Mouse (Mus musculus): Measurements from ENCODE around the gene Prdm10. TPM values are rescaled to one million over a fixed set of nuclear protein-coding genes. Genes with fewer than 3 reads are reported as not detected.

Gene Prdm10
- polyA plus RNA-seq, 1 experiment from 2014 or later, result 7.0 TPM

GRCm38 (mm10) chr9:31331246-31331645, 50.9 kb downstream of the Prdm10 start:
- no peak overlapping the region for H3K9ac ChIP-seq (ENCODE audit: low read depth, low read length)
- H3K4me2 ChIP-seq (ENCODE audit: low read length), result no peak overlapping the region
- 40% methylated on average over 4 of the region's 4 CpGs for WGBS
- no peaks in the 10 kb centered on the region for H3K4me1 ChIP-seq (ENCODE audit: control insufficient read depth, insufficient read depth, low read depth, low read length)
- no peak overlapping the region for H3K27ac ChIP-seq (ENCODE audit: low read depth, low read length)
- ATAC-seq, result peak; percentile 43; the same call in 1 of the 2 replicates
- no peaks in the 10 kb centered on the region for H3K27me3 ChIP-seq (replicated peaks; ENCODE audit: control insufficient read depth, insufficient read depth, low read length)
- H3K9me3 ChIP-seq (ENCODE audit: control insufficient read depth, low read length), result no peaks in the 10 kb centered on the region
- H3K4me3 ChIP-seq (ENCODE audit: low read length), result no peak overlapping the region
- H3K36me3 ChIP-seq (ENCODE audit: control insufficient read depth, insufficient read depth, low read length), result 0 out of 2 replicates have a peak, but pooled peaks cover 10% of the 10 kb centered on the region

- no peak overlapping the region for H3K4me3 ChIP-seq (ENCODE audit: low read length)
- H3K9me3 ChIP-seq (ENCODE audit: control insufficient read depth, low read length), result no peaks in the 10 kb centered on the region
- H3K4me1 ChIP-seq (ENCODE audit: control insufficient read depth, insufficient read depth, low read depth, low read length), result no peaks in the 10 kb centered on the region
- H3K9ac ChIP-seq (ENCODE audit: low read depth, low read length), result no peak overlapping the region
- H3K27me3 ChIP-seq (replicated peaks; ENCODE audit: control insufficient read depth, insufficient read depth, low read length), result no peaks in the 10 kb centered on the region
- no peak overlapping the region for H3K27ac ChIP-seq (ENCODE audit: low read depth, low read length)
- 0 out of 2 replicates have a peak, but pooled peaks have one; percentile 52 for ATAC-seq
- WGBS, result 63% methylated on average over 3 of the region's 3 CpGs
- H3K4me2 ChIP-seq (ENCODE audit: low read length), result no peak overlapping the region
- 0 out of 2 replicates have a peak, but pooled peaks cover 10% of the 10 kb centered on the region for H3K36me3 ChIP-seq (ENCODE audit: control insufficient read depth, insufficient read depth, low read length)
Measured at GRCm38 (mm10) chr9:31331906-31332305, 51.6 kb downstream of the Prdm10 start.

DNA sequence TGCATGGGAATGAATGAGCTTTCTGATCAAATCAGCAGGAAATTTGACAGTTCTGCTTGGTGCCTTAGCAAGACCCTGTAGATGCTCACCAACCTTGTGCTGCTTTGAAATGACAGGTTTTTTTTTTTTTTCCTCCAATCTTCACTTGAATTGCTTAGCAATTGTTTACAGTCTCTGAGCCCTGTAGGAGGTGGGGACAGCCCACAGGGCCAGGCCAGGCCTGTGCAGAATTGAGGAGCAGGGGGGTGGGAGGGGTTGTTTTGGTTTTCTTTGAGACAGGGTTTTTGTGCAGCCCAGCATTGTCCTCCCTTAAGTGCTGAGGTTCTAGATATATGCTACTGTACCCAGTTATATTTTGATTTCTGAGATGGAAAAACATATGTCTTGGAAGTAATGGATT, 52.5 kb downstream of the Prdm10 start:
- Histone ChIP-seq H3K27ac (ENCODE audit: low read depth, low read length) (no peak overlapping the region), H3K9ac (ENCODE audit: low read depth, low read length) (no peak overlapping the region), H3K4me1 (ENCODE audit: control insufficient read depth, insufficient read depth, low read depth, low read length) (no peaks in the 10 kb centered on the region), H3K27me3 (replicated peaks; ENCODE audit: control insufficient read depth, insufficient read depth, low read length) (no peaks in the 10 kb centered on the region), H3K4me2 (ENCODE audit: low read length) (no peak overlapping the region), H3K36me3 (ENCODE audit: control insufficient read depth, insufficient read depth, low read length) (0 out of 2 replicates have a peak, but pooled peaks cover 7% of the 10 kb centered on the region), H3K4me3 (ENCODE audit: low read length) (no peak overlapping the region), H3K9me3 (ENCODE audit: control insufficient read depth, low read length) (no peaks in the 10 kb centered on the region)
- ATAC-seq, result peak; percentile 49; the same call in 1 of the 2 replicates

DNA sequence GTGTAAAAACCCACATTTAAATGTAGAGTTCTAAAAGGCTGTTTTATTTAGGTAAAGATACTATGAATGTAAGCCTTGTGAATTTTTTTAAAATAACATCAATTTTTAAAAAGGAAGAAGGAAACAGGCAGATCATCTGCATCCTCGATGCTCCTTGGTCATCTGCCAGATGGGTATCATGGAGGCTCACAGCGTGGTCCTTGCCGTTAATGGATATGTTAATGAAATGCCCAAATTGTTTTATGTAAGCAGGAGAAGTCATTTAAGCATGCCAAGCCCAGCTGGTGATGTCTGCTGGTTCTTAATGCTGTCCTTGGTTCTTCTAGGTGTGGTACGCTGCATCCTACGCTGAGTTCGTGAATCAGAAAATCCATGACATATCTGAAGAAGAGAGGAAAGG, 54.7 kb downstream of the Prdm10 start:
- H3K4me3 ChIP-seq (ENCODE audit: low read length), result no peak overlapping the region
- no peaks in the 10 kb centered on the region for H3K4me1 ChIP-seq (ENCODE audit: control insufficient read depth, insufficient read depth, low read depth, low read length)
- 54% methylated on average over 6 of the region's 6 CpGs for WGBS
- no peaks in the 10 kb centered on the region for H3K36me3 ChIP-seq (ENCODE audit: control insufficient read depth, insufficient read depth, low read length)
- no peak for ATAC-seq
- H3K27ac ChIP-seq (ENCODE audit: low read depth, low read length), result peak overlapping the region; percentile 27; the same call in 1 of the 2 replicates
- H3K4me2 ChIP-seq (ENCODE audit: low read length), result no peak overlapping the region
- H3K27me3 ChIP-seq (replicated peaks; ENCODE audit: control insufficient read depth, insufficient read depth, low read length), result no peaks in the 10 kb centered on the region
- H3K9ac ChIP-seq (ENCODE audit: low read depth, low read length), result no peak overlapping the region
- no peaks in the 10 kb centered on the region for H3K9me3 ChIP-seq (ENCODE audit: control insufficient read depth, low read length)

DNA sequence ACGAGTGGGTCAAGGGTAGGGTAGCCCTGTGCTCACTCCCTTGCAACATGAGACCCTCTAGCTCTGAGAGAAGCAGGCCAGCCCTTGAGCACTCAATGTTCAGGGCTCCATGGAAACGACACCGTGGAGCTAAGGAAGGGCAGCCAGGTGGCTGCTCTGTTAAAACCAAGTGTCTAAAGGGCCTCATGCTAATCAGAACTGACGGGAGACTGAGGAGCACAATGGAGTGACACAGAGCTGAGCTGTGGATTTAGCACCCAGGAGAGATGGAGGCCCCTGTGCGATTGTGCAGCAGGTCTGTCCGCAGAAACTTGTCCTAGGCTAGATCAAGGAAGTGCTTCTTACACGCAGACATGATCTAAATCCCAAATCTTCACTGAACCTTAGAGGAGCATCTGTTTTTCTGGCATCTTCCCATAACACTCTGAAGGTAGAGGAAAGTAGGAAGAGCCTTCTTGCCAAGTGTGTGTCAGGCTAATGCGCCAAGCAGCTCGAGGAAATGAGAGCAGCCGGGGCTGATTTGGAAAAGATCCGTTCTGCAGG, 64.0 kb downstream of the Prdm10 start:
- no peaks in the 10 kb centered on the region for H3K9me3 ChIP-seq (ENCODE audit: control insufficient read depth, low read length)
- H3K4me3 ChIP-seq (ENCODE audit: low read length), result no peak overlapping the region
- peaks cover 2% of the 10 kb centered on the region; the same call in 1 of the 2 replicates for H3K36me3 ChIP-seq (ENCODE audit: control insufficient read depth, insufficient read depth, low read length)
- H3K4me1 ChIP-seq (ENCODE audit: control insufficient read depth, insufficient read depth, low read depth, low read length), result no peaks in the 10 kb centered on the region
- H3K4me2 ChIP-seq (ENCODE audit: low read length), result no peak overlapping the region
- no peaks in the 10 kb centered on the region for H3K27me3 ChIP-seq (replicated peaks; ENCODE audit: control insufficient read depth, insufficient read depth, low read length)
- 49% methylated on average over 11 of the region's 11 CpGs for WGBS
- H3K9ac ChIP-seq (ENCODE audit: low read depth, low read length), result no peak overlapping the region
- H3K27ac ChIP-seq (ENCODE audit: low read depth, low read length), result peak overlapping the region; percentile 20; the same call in 1 of the 2 replicates
- ATAC-seq, result peak; percentile 88

DNA sequence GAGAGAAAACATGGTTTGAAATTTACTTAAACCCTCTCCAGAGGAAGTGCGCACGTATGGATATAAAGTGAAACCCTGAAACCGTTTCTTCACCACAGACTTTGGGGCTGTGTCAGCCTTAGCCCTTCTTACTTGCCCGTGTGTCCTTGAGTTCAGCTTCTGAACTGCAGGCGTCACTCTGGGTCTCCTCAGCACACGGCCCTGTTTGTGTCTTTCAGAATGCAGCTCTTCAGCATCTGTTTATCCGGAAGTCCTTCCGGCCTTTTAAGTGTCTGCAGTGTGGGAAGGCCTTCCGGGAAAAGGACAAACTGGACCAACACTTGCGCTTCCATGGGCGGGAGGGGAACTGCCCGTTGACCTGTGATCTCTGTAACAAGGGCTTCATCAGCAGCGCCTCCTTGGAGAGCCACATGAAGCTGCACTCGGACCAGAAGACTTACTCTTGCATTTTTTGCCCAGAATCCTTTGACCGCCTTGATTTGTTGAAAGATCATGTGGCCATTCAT, 66.3 kb downstream of the Prdm10 start:
- no peak for ATAC-seq
- H3K9ac ChIP-seq (ENCODE audit: low read depth, low read length), result no peak overlapping the region; the same call in 1 of the 2 replicates
- H3K36me3 ChIP-seq (ENCODE audit: control insufficient read depth, insufficient read depth, low read length), result no peaks in the 10 kb centered on the region; the same call in 1 of the 2 replicates
- no peak overlapping the region for H3K4me3 ChIP-seq (ENCODE audit: low read length)
- H3K9me3 ChIP-seq (ENCODE audit: control insufficient read depth, low read length), result no peaks in the 10 kb centered on the region
- WGBS, result 78% methylated on average over 15 of the region's 15 CpGs
- H3K27me3 ChIP-seq (replicated peaks; ENCODE audit: control insufficient read depth, insufficient read depth, low read length), result no peaks in the 10 kb centered on the region
- no peak overlapping the region for H3K27ac ChIP-seq (ENCODE audit: low read depth, low read length)
- no peak overlapping the region for H3K4me2 ChIP-seq (ENCODE audit: low read length)
- no peaks in the 10 kb centered on the region for H3K4me1 ChIP-seq (ENCODE audit: control insufficient read depth, insufficient read depth, low read depth, low read length)

DNA sequence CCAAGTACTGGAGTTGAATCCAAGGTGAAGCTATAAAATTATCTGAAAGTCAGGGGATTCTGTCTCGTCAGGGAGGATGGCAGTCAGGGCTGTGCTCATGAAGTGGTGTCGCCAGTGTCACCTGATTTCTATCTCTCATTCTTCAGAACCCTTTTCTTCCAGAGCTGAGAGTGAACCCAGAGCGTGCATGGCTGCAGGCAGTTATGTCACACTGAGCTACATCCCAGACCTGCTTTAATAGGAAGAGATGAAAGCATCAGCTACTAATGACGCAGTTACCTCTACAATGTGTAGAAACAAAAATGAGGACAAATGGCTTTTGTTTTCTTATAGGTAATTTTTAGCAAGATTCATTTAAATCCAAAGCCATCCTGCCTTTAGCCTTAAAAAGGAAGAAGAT, 68.1 kb downstream of the Prdm10 start:
- Histone ChIP-seq H3K27me3 (replicated peaks; ENCODE audit: control insufficient read depth, insufficient read depth, low read length) (no peaks in the 10 kb centered on the region), H3K4me1 (ENCODE audit: control insufficient read depth, insufficient read depth, low read depth, low read length) (no peaks in the 10 kb centered on the region), H3K27ac (ENCODE audit: low read depth, low read length) (no peak overlapping the region), H3K4me2 (ENCODE audit: low read length) (no peak overlapping the region), H3K36me3 (ENCODE audit: control insufficient read depth, insufficient read depth, low read length) (no peaks in the 10 kb centered on the region; the same call in 1 of the 2 replicates), H3K4me3 (ENCODE audit: low read length) (no peak overlapping the region), H3K9ac (ENCODE audit: low read depth, low read length) (no peak overlapping the region), H3K9me3 (ENCODE audit: control insufficient read depth, low read length) (no peaks in the 10 kb centered on the region)
- no peak for ATAC-seq
- WGBS, result 66% methylated on average over 4 of the region's 4 CpGs

GRCm38 (mm10) chr9:31348915-31349314, 68.6 kb downstream of the Prdm10 start:
- no peak overlapping the region for H3K27ac ChIP-seq (ENCODE audit: low read depth, low read length)
- no peaks in the 10 kb centered on the region for H3K4me1 ChIP-seq (ENCODE audit: control insufficient read depth, insufficient read depth, low read depth, low read length)
- no peak overlapping the region for H3K9ac ChIP-seq (ENCODE audit: low read depth, low read length)
- no peaks in the 10 kb centered on the region; the same call in 1 of the 2 replicates for H3K36me3 ChIP-seq (ENCODE audit: control insufficient read depth, insufficient read depth, low read length)
- no peaks in the 10 kb centered on the region for H3K9me3 ChIP-seq (ENCODE audit: control insufficient read depth, low read length)
- no peak overlapping the region for H3K4me3 ChIP-seq (ENCODE audit: low read length)
- H3K4me2 ChIP-seq (ENCODE audit: low read length), result no peak overlapping the region
- peak; percentile 76 for ATAC-seq
- H3K27me3 ChIP-seq (replicated peaks; ENCODE audit: control insufficient read depth, insufficient read depth, low read length), result no peaks in the 10 kb centered on the region
- 70% methylated on average over 11 of the region's 11 CpGs for WGBS

GRCm38 (mm10) chr9:31352716-31353115, 72.4 kb downstream of the Prdm10 start:
- WGBS, result 90% methylated on average over 2 of the region's 2 CpGs
- Histone ChIP-seq H3K9me3 (ENCODE audit: control insufficient read depth, low read length) (no peaks in the 10 kb centered on the region), H3K4me3 (ENCODE audit: low read length) (no peak overlapping the region), H3K4me1 (ENCODE audit: control insufficient read depth, insufficient read depth, low read depth, low read length) (no peaks in the 10 kb centered on the region), H3K4me2 (ENCODE audit: low read length) (no peak overlapping the region), H3K27ac (ENCODE audit: low read depth, low read length) (no peak overlapping the region), H3K36me3 (ENCODE audit: control insufficient read depth, insufficient read depth, low read length) (peaks cover 12% of the 10 kb centered on the region), H3K9ac (ENCODE audit: low read depth, low read length) (no peak overlapping the region), H3K27me3 (replicated peaks; ENCODE audit: control insufficient read depth, insufficient read depth, low read length) (no peaks in the 10 kb centered on the region)
- ATAC-seq, result no peak

Data from hindbrain, embryonic 16.5 days (tissue).